Mouse (Mus musculus): ENCODE data around the gene Bola1. TPM values are rescaled to one million over a fixed set of nuclear protein-coding genes. Genes with fewer than 3 reads are reported as not detected.

The Bola1 gene
- polyA plus RNA-seq, 2 experiments, result 43.9 to 60.2 TPM

DNA sequence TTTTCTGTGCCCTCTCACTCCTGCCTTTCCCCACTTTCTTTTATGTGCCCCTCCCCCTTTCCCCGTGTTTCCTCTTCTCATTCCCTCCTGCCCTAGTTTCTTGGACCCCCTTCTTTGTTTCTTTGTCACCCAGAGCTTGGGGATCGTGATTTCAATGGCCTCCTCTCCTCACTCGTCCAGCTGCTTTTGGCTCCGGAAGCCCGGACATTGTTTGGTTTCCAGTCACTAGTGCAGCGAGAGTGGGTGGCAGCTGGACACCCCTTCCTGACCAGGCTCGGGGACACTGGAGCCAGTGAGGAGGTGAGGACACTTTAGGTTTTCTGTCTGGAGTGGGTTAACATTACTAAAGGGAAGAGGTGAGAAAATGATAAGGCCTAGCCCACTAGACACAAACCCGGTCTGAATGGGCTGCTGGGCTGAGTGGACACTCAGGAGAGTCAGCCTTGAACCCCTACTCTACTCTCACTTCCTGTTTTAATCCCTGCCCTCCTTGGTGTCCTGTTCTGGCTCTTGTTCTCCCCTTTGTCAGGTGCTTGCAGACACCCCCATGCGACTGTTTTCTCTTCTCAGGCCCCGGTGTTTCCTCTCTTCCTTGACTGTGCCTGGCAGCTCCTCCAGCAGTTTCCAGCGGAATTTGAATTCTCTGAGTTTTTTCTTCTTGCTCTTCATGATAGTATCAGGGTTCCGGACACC lies 50.9 kb downstream of the Bola1 start:
- TF ChIP-seq POLR2A (IDR thresholded peaks at IDR 0.05; ENCODE audit: borderline replicate concordance, extremely low read depth, insufficient read depth, insufficient read length), result no peak
- ATAC-seq (ENCODE audit: low FRiP score, low read depth) (no peak), DNase-seq (ENCODE audit: low spot score) (no peak)
- peaks cover 10% of the 10 kb centered on the region for H3K4me1 ChIP-seq (ENCODE audit: control insufficient read depth, insufficient read depth, low read length)
- H3K9ac ChIP-seq (ENCODE audit: low read depth, low read length, severe bottlenecking), result no peak overlapping the region
- H3K27ac ChIP-seq (replicated peaks; ENCODE audit: low read depth, low read length), result no peak overlapping the region
- H3K9me3 ChIP-seq (ENCODE audit: control insufficient read depth, low read length), result no peaks in the 10 kb centered on the region
- H3K4me2 ChIP-seq (replicated peaks; ENCODE audit: low read depth, low read length, severe bottlenecking), result no peak overlapping the region
- H3K36me3 ChIP-seq (ENCODE audit: control insufficient read depth, insufficient read depth, low read length), result peaks cover 15% of the 10 kb centered on the region
- H3K27me3 ChIP-seq (ENCODE audit: control insufficient read depth, insufficient read depth, low read length), result no peaks in the 10 kb centered on the region
- no peak overlapping the region for H3K4me3 ChIP-seq (replicated peaks; ENCODE audit: low read length)
- WGBS, result 85% methylated on average over 12 of the region's 12 CpGs

DNA sequence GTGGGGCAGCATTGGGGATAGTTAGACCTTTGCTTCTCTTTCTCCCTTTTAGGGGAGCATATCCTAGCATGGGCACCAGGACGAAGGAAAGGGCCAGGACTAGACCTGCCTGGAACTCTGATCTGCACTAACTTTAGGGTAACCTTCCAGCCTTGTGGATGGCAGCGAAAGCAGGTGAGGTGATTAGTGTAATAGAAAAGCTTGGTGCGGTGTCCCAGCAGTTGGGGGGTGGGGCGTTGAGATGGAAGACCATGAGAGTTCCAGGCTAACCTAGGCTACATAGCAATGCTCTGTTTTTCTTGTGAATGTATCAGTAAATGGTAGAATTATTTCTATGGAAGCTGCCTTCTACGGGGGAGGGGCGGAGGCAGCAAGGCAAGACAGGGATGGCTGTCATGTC lies 56.5 kb downstream of the Bola1 start:
- Histone ChIP-seq H3K9me3 (ENCODE audit: control insufficient read depth, low read length) (no peaks in the 10 kb centered on the region), H3K27me3 (ENCODE audit: control insufficient read depth, insufficient read depth, low read length) (no peaks in the 10 kb centered on the region), H3K4me1 (ENCODE audit: control insufficient read depth, insufficient read depth, low read length) (peaks cover 17% of the 10 kb centered on the region), H3K27ac (replicated peaks; ENCODE audit: low read depth, low read length) (no peak overlapping the region), H3K4me3 (replicated peaks; ENCODE audit: low read length) (peak overlapping the region; percentile 54), H3K4me2 (replicated peaks; ENCODE audit: low read depth, low read length, severe bottlenecking) (peak overlapping the region; percentile 77), H3K9ac (ENCODE audit: low read depth, low read length, severe bottlenecking) (no peak overlapping the region; the same call in 1 of the 2 replicates), H3K36me3 (ENCODE audit: control insufficient read depth, insufficient read depth, low read length) (peaks cover 5% of the 10 kb centered on the region; the same call in 1 of the 2 replicates)
- no peak for DNase-seq (ENCODE audit: low spot score)
- no peak for ATAC-seq (ENCODE audit: low FRiP score, low read depth)
- TF ChIP-seq POLR2A (IDR thresholded peaks at IDR 0.05; ENCODE audit: borderline replicate concordance, extremely low read depth, insufficient read depth, insufficient read length), result no peak
- WGBS, result 88% methylated on average over 6 of the region's 6 CpGs

DNA sequence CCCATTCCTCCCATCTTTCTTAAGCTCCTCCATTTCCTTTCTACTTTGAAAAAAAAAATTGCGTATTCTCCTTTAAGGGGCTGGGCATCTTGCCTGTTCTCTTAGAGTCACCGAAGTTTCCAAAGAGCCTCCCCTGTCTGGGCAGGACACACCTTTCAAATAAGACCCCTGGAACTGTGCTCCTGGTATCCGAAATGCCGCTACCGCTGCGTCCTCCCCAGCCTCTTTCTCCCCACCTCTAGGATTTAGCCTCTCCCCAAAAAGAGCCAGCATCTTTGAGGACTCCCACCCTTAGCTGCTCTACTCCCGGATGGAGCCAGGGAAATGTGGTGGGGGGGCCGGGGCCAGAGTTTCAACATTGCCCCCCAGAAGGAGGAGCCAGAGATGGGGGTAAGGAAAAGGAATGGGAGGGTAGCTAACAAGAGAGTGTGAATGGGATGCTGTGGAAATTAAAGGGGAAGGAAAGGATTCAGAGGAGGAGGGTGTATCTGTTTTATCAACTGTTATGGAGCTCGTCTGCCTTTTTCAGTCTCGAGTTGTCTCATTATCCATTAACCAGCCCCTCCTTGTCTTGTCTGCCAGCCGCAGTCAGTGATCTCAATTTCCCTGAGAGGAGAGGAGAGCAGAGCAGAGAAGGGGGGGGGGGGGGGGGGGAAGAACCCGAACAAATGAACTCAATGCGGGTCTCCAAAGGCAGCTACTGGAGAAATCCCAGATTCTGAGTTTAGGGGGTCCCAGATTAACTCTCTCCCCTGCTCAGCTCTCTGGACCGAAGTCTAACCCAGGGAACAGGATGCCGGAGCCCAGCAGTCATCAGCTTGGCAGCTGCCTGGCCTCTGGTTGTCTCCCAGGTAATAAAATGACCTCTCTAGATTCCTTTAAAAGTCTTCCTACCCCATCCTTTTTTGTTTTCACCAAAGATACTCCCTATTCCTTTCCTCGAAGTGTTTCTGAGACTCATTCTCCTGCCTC lies 57.4 kb downstream of the Bola1 start, which contains the start of gene Mtmr11:
Mtmr11 (plus strand) TSS at position 136 of the 972 bp plus-strand sequence.
- Histone ChIP-seq H3K4me2 (replicated peaks; ENCODE audit: low read depth, low read length, severe bottlenecking) (peak within 1 kb of the TSS; percentile 77), H3K9ac (ENCODE audit: low read depth, low read length, severe bottlenecking) (peak within 1 kb of the TSS; percentile 67), H3K4me1 (ENCODE audit: control insufficient read depth, insufficient read depth, low read length) (peaks cover 17% of the 10 kb centered on the region), H3K9me3 (ENCODE audit: control insufficient read depth, low read length) (no peaks in the 10 kb centered on the region), H3K36me3 (ENCODE audit: control insufficient read depth, insufficient read depth, low read length) (peaks cover 6% of the 10 kb centered on the region), H3K27me3 (ENCODE audit: control insufficient read depth, insufficient read depth, low read length) (no peaks in the 10 kb centered on the region), H3K27ac (replicated peaks; ENCODE audit: low read depth, low read length) (peak within 1 kb of the TSS; percentile 79), H3K4me3 (replicated peaks; ENCODE audit: low read length) (peak within 1 kb of the TSS; percentile 54)
- DNase-seq (ENCODE audit: low spot score) (peak; percentile 71), ATAC-seq (ENCODE audit: low FRiP score, low read depth) (peak; percentile 38)
- WGBS, result 5% methylated on average over 16 of the region's 16 CpGs
- TF ChIP-seq POLR2A (IDR thresholded peaks at IDR 0.05; ENCODE audit: borderline replicate concordance, extremely low read depth, insufficient read depth, insufficient read length), result no peak

GRCm38 (mm10) chr3:96160803-96161516 lies 58.5 kb downstream of the Bola1 start:
- ATAC-seq (ENCODE audit: low FRiP score, low read depth) (peak; percentile 78), DNase-seq (ENCODE audit: low spot score) (peak; percentile 85)
- H3K9ac ChIP-seq (ENCODE audit: low read depth, low read length, severe bottlenecking), result peak overlapping the region; percentile 67
- no peak for TF ChIP-seq POLR2A (IDR thresholded peaks at IDR 0.05; ENCODE audit: borderline replicate concordance, extremely low read depth, insufficient read depth, insufficient read length)
- H3K4me1 ChIP-seq (ENCODE audit: control insufficient read depth, insufficient read depth, low read length), result peaks cover 17% of the 10 kb centered on the region
- peak overlapping the region; percentile 54 for H3K4me3 ChIP-seq (replicated peaks; ENCODE audit: low read length)
- H3K9me3 ChIP-seq (ENCODE audit: control insufficient read depth, low read length), result no peaks in the 10 kb centered on the region
- H3K27ac ChIP-seq (replicated peaks; ENCODE audit: low read depth, low read length), result peak overlapping the region; percentile 79
- WGBS, result under 1% methylated on average over 12 of the region's 12 CpGs
- H3K36me3 ChIP-seq (ENCODE audit: control insufficient read depth, insufficient read depth, low read length), result peaks cover 13% of the 10 kb centered on the region
- H3K27me3 ChIP-seq (ENCODE audit: control insufficient read depth, insufficient read depth, low read length), result no peaks in the 10 kb centered on the region
- H3K4me2 ChIP-seq (replicated peaks; ENCODE audit: low read depth, low read length, severe bottlenecking), result peak overlapping the region; percentile 77

Measured in limb, embryonic 14.5 days (tissue).